Mouse (Mus musculus) neural tube, embryonic 15.5 days (tissue): ENCODE measurements around the gene Gm20388. TPM values are rescaled to one million over a fixed set of nuclear protein-coding genes. Genes with fewer than 3 reads are reported as not detected.
"Not testable (repeated sequence)": the region's sequence is repeated elsewhere in the genome, so short reads cannot be mapped to it uniquely, and the experiment has no call there.

Experiments used
- ATAC-seq: fragments of 200-750 bp; cut with Nextera tagmentation; 2 replicates; pipeline ENCODE4 v1.8.0; 2017; ENCODE audit warnings: mild to moderate bottlenecking, moderate TSS enrichment, moderate library complexity; ENCODE audit not compliant: low FRiP score
- H3K27ac ChIP-seq: fragments of 300-500 bp; sonication (generic); replicated peaks from 2 replicates; pipeline ENCODE4 v1.5.1; 2015; ENCODE audit warnings: mild to moderate bottlenecking, inconsistent platforms
- H3K27me3 ChIP-seq: fragments of 300-500 bp; sonication (generic); replicated peaks from 2 replicates; pipeline ENCODE4 v1.6.1; 2015; ENCODE audit warnings: inconsistent platforms
- H3K36me3 ChIP-seq: fragments of 300-500 bp; sonication (generic); 2 replicates; pipeline ENCODE4 v1.6.1; 2015; ENCODE audit warnings: inconsistent platforms
- H3K4me1 ChIP-seq: fragments of 300-500 bp; sonication (generic); 2 replicates; pipeline ENCODE4 v1.6.1; 2015; ENCODE audit warnings: inconsistent platforms
- H3K4me2 ChIP-seq: fragments of 300-500 bp; sonication (generic); 2 replicates; pipeline ENCODE4 v1.6.1; 2015; ENCODE audit warnings: inconsistent platforms, mild to moderate bottlenecking, moderate library complexity
- H3K4me3 ChIP-seq: fragments of 300-500 bp; sonication (generic); replicated peaks from 2 replicates; pipeline ENCODE4 v1.5.1; 2015; ENCODE audit warnings: mild to moderate bottlenecking, inconsistent platforms
- H3K9ac ChIP-seq: fragments of 300-500 bp; sonication (generic); replicated peaks from 2 replicates; pipeline ENCODE4 v1.6.1; 2015; ENCODE audit warnings: mild to moderate bottlenecking, inconsistent platforms
- H3K9me3 ChIP-seq: fragments of 300-500 bp; sonication (generic); replicated peaks from 2 replicates; pipeline ENCODE4 v1.6.1; 2016; ENCODE audit warnings: inconsistent platforms
- WGBS: fragments of 180-500 bp; shearing (Covaris S2); methylation state at CpG from one replicate; pipeline ENCODE4 v1.1.7; 2015; ENCODE audit warnings: mixed read lengths; 5-methylcytosine and 5-hydroxymethylcytosine counted together
- polyA plus RNA-seq: library from polyadenylated mRNA; unstranded; fragments of >200 nt; fragmentation: Nextera tagmentation; extraction: Ambion mirVana; gene quantifications from 2 replicates; pipeline ENCODE4 v1.2.1, GENCODE M21; 2015

Gm20388 gene
- polyA plus RNA-seq, 1 experiment from 2014 or later = not detected

DNA sequence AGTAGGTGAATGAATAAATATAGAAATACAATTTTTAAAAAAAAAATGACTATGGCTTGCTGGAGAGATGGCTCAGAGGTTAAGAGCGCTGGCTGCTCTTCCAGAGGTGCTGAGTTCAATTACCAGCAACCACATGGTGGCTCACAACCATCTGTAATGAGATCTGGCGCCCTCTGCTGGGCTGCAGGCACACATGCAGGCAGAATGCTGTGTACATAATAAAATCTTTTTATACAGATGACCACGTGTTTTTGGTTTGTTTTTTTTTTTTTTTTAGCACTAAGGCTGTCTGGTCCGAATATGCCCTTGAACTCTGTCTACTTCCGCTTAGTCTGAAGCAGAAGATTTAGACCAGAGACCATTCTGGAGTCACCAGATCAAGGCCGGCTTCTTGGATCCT is 411.1 kb downstream of the Gm20388 start:
- H3K9ac ChIP-seq = no peak overlapping the region
- no peaks in the 10 kb centered on the region for H3K9me3 ChIP-seq
- no peaks in the 10 kb centered on the region for H3K36me3 ChIP-seq
- no peak overlapping the region for H3K4me3 ChIP-seq
- H3K27ac ChIP-seq = no peak overlapping the region
- no peaks in the 10 kb centered on the region for H3K27me3 ChIP-seq
- H3K4me1 ChIP-seq = peaks cover 40% of the 10 kb centered on the region
- WGBS = 55% methylated on average over 6 of the region's 6 CpGs
- no peak for ATAC-seq
- H3K4me2 ChIP-seq = no peak overlapping the region

GRCm38 (mm10) chr8:120322956-120323448 is 412.4 kb downstream of the Gm20388 start:
- no peak for ATAC-seq
- no peaks in the 10 kb centered on the region for H3K36me3 ChIP-seq
- no peaks in the 10 kb centered on the region for H3K9me3 ChIP-seq
- WGBS = 5% methylated on average over 20 of the region's 20 CpGs
- H3K4me3 ChIP-seq = no peak overlapping the region
- no peak overlapping the region for H3K9ac ChIP-seq
- H3K4me2 ChIP-seq = no peak overlapping the region; the same call in 1 of the 2 replicates
- H3K27ac ChIP-seq = peak overlapping the region; percentile 10
- peaks cover 40% of the 10 kb centered on the region for H3K4me1 ChIP-seq
- no peaks in the 10 kb centered on the region for H3K27me3 ChIP-seq

- no peaks in the 10 kb centered on the region for H3K27me3 ChIP-seq
- H3K4me2 ChIP-seq = no peak overlapping the region
- H3K4me3 ChIP-seq = no peak overlapping the region
- H3K4me1 ChIP-seq = peaks cover 42% of the 10 kb centered on the region
- no peak for ATAC-seq
- H3K27ac ChIP-seq = no peak overlapping the region
- no peaks in the 10 kb centered on the region for H3K9me3 ChIP-seq
- WGBS = 50% methylated on average over 3 of the region's 3 CpGs
- H3K36me3 ChIP-seq = no peaks in the 10 kb centered on the region
- no peak overlapping the region for H3K9ac ChIP-seq
Observed at GRCm38 (mm10) chr8:120324555-120324954, 413.9 kb downstream of the Gm20388 start.

- H3K4me3 ChIP-seq = no peak overlapping the region
- H3K4me2 ChIP-seq = no peak overlapping the region
- H3K4me1 ChIP-seq = peaks cover 42% of the 10 kb centered on the region
- H3K27ac ChIP-seq = no peak overlapping the region
- H3K27me3 ChIP-seq = no peaks in the 10 kb centered on the region
- 51% methylated on average over 5 of the region's 5 CpGs for WGBS
- H3K9ac ChIP-seq = no peak overlapping the region
- no peaks in the 10 kb centered on the region for H3K9me3 ChIP-seq
- ATAC-seq = no peak
- no peaks in the 10 kb centered on the region for H3K36me3 ChIP-seq
Observed at GRCm38 (mm10) chr8:120325172-120325767, 414.6 kb downstream of the Gm20388 start.

DNA sequence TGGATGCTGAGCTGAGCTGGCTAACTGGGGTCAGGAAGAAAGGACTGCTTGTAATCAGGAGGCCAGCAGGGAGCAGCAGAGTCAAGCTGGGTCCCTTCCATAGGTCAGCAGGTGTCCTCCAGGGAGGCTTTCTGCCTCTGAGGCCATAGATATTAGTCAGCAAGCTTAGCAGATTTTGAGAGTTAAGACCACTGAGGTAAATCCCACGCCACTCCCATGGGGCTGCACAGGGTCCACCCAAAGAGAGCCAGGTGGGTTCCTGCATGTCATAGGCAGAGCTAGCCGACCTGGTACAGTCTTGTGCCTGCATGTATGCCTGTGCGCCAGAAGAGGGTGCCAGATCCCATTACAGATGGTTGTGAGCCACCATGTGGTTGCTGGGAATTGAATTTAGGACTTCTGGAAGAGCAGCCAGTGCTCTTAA is 416.5 kb downstream of the Gm20388 start:
- Histone ChIP-seq H3K36me3 (no peaks in the 10 kb centered on the region), H3K9me3 (no peaks in the 10 kb centered on the region), H3K4me1 (peaks cover 44% of the 10 kb centered on the region), H3K27me3 (no peaks in the 10 kb centered on the region), H3K9ac (no peak overlapping the region), H3K4me3 (no peak overlapping the region), H3K4me2 (no peak overlapping the region), H3K27ac (no peak overlapping the region)
- ATAC-seq = no peak
- WGBS = 65% methylated on average over 3 of the region's 3 CpGs

- Histone ChIP-seq H3K27me3 (no peaks in the 10 kb centered on the region), H3K4me1 (peaks cover 31% of the 10 kb centered on the region), H3K9ac (no peak overlapping the region), H3K27ac (no peak overlapping the region), H3K4me3 (no peak overlapping the region), H3K36me3 (no peaks in the 10 kb centered on the region), H3K4me2 (no peak overlapping the region), H3K9me3 (no peaks in the 10 kb centered on the region)
- ATAC-seq = no peak
- 91% methylated on average over 13 of the region's 13 CpGs for WGBS
Observed at GRCm38 (mm10) chr8:120328361-120329022, 417.9 kb downstream of the Gm20388 start.

DNA sequence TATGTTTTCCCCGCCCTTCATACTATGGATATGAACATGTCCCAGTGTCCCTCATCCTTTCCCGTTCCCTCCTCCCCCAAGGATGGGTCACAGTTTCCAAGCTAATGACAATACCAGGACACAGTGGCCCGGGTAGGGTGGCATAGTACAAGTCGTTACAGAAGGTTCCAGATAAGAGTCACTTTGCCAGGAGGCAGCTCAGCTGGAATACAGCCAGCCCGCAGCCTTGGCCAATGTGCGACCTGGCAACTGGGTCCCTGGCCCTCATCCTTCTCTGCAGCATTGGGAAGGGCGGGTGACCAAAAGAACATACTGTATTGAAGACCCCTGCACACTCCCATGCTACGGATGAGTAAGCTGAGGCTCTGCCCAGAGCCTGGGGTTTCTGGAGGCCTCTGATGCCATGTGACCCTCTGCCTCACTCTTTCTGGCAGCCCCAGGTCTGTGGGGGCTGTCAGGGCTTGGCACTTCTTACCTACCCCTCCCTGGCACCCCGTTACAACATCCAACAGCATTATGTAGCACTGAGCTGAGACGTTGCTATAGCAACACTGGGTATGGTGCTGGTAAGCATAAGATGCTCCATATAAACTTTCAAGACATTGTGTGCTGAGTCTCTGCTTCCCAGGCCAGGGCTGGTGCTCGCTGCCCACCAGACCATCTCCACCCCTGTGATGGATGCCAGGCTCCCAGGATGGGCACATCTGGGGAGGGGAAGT is 418.5 kb downstream of the Gm20388 start:
- Histone ChIP-seq H3K9ac (no peak overlapping the region), H3K4me3 (no peak overlapping the region), H3K27me3 (no peaks in the 10 kb centered on the region), H3K27ac (no peak overlapping the region), H3K9me3 (no peaks in the 10 kb centered on the region), H3K4me1 (peaks cover 28% of the 10 kb centered on the region), H3K36me3 (no peaks in the 10 kb centered on the region), H3K4me2 (no peak overlapping the region)
- ATAC-seq = peak; percentile 58; the same call in 1 of the 2 replicates
- WGBS = 79% methylated on average over 11 of the region's 11 CpGs

GRCm38 (mm10) chr8:120331027-120331426 is 420.4 kb downstream of the Gm20388 start:
- H3K27me3 ChIP-seq = no peaks in the 10 kb centered on the region
- no peak overlapping the region for H3K4me3 ChIP-seq
- no peak for ATAC-seq
- H3K9me3 ChIP-seq = no peaks in the 10 kb centered on the region
- no peak overlapping the region for H3K4me2 ChIP-seq
- H3K9ac ChIP-seq = no peak overlapping the region
- H3K36me3 ChIP-seq = no peaks in the 10 kb centered on the region
- H3K27ac ChIP-seq = no peak overlapping the region
- peaks cover 32% of the 10 kb centered on the region for H3K4me1 ChIP-seq
- 77% methylated on average over 7 of the region's 7 CpGs for WGBS

- H3K4me3 ChIP-seq = no peak overlapping the region
- no peaks in the 10 kb centered on the region for H3K27me3 ChIP-seq
- H3K9me3 ChIP-seq = no peaks in the 10 kb centered on the region
- H3K4me1 ChIP-seq = peaks cover 39% of the 10 kb centered on the region
- H3K27ac ChIP-seq = no peak overlapping the region
- 68% methylated on average over 16 of the region's 16 CpGs for WGBS
- no peaks in the 10 kb centered on the region for H3K36me3 ChIP-seq
- no peak for ATAC-seq
- H3K4me2 ChIP-seq = no peak overlapping the region
- no peak overlapping the region for H3K9ac ChIP-seq
Observed at GRCm38 (mm10) chr8:120332379-120333229, 422.0 kb downstream of the Gm20388 start.

GRCm38 (mm10) chr8:120333681-120334080 is 423.0 kb downstream of the Gm20388 start:
- no peaks in the 10 kb centered on the region for H3K36me3 ChIP-seq
- no peak overlapping the region for H3K27ac ChIP-seq
- H3K4me1 ChIP-seq = peaks cover 39% of the 10 kb centered on the region
- H3K4me3 ChIP-seq = no peak overlapping the region
- H3K4me2 ChIP-seq = no peak overlapping the region
- H3K9me3 ChIP-seq = no peaks in the 10 kb centered on the region
- H3K9ac ChIP-seq = no peak overlapping the region
- no peaks in the 10 kb centered on the region for H3K27me3 ChIP-seq
- ATAC-seq = no peak
- 93% methylated on average over 4 of the region's 4 CpGs for WGBS

GRCm38 (mm10) chr8:120334261-120334660 is 423.6 kb downstream of the Gm20388 start:
- not testable (repeated sequence) for ATAC-seq, H3K4me3 ChIP-seq, H3K9me3 ChIP-seq, H3K4me2 ChIP-seq, H3K27me3 ChIP-seq, H3K36me3 ChIP-seq, H3K9ac ChIP-seq
- H3K27ac ChIP-seq = peak overlapping the region; percentile 76
- peaks cover 35% of the 10 kb centered on the region for H3K4me1 ChIP-seq
- 64% methylated on average over 3 of the region's 3 CpGs for WGBS
